Mouse (Mus musculus): ENCODE data around the gene Tmprss9.
A peak's percentile ranks its signal among the peaks of the same experiment; 100 is the strongest.
"Not testable (repeated sequence)": the region's sequence is repeated elsewhere in the genome, so short reads cannot be mapped to it uniquely, and the experiment has no call there.

Tmprss9 gene

GRCm38 (mm10) chr10:80871581-80871980 lies at the start of gene Tmprss9:
TSS of gene Tmprss9 (plus strand) at chr10:80871848.
- no peak for DNase-seq (ENCODE audit: low spot score)

GRCm38 (mm10) chr10:80821991-80822390 lies 49.7 kb upstream of the Tmprss9 start:
- DNase-seq (ENCODE audit: low spot score), result no peak

GRCm38 (mm10) chr10:80822528-80822927 lies 49.1 kb upstream of the Tmprss9 start:
- no peak for DNase-seq (ENCODE audit: low spot score)

GRCm38 (mm10) chr10:80823316-80823715 lies 48.3 kb upstream of the Tmprss9 start:
- no peak for DNase-seq (ENCODE audit: low spot score)

GRCm38 (mm10) chr10:80823847-80824643 lies 47.6 kb upstream of the Tmprss9 start:
- no peak for DNase-seq (ENCODE audit: low spot score)

- no peak for DNase-seq (ENCODE audit: low spot score)
Measured at GRCm38 (mm10) chr10:80824827-80825226, 46.8 kb upstream of the Tmprss9 start.

- peak; percentile 100 for DNase-seq (ENCODE audit: low spot score)
Measured at GRCm38 (mm10) chr10:80826151-80827062, 45.2 kb upstream of the Tmprss9 start, which contains the start of gene Oaz1. TSS of gene Oaz1 (plus strand) at chr10:80826656.

GRCm38 (mm10) chr10:80827063-80827869 lies 44.4 kb upstream of the Tmprss9 start:
- DNase-seq (ENCODE audit: low spot score), result no peak

GRCm38 (mm10) chr10:80827870-80828420 lies 43.7 kb upstream of the Tmprss9 start:
- no peak for DNase-seq (ENCODE audit: low spot score)

- DNase-seq (ENCODE audit: low spot score), result not testable (repeated sequence)
Measured at GRCm38 (mm10) chr10:80828587-80828986, 43.1 kb upstream of the Tmprss9 start.

GRCm38 (mm10) chr10:80829359-80830278 lies 42.0 kb upstream of the Tmprss9 start:
- DNase-seq (ENCODE audit: low spot score), result no peak

- DNase-seq (ENCODE audit: low spot score), result no peak
Measured at GRCm38 (mm10) chr10:80831136-80831535, 40.5 kb upstream of the Tmprss9 start.

GRCm38 (mm10) chr10:80832818-80833217 lies 38.8 kb upstream of the Tmprss9 start:
- no peak for DNase-seq (ENCODE audit: low spot score)

GRCm38 (mm10) chr10:80835617-80836016 lies 36.0 kb upstream of the Tmprss9 start:
- no peak for DNase-seq (ENCODE audit: low spot score)

- no peak for DNase-seq (ENCODE audit: low spot score)
Measured at GRCm38 (mm10) chr10:80836949-80837379, 34.7 kb upstream of the Tmprss9 start.

- DNase-seq (ENCODE audit: low spot score), result no peak
Measured at GRCm38 (mm10) chr10:80837827-80838226, 33.8 kb upstream of the Tmprss9 start.

GRCm38 (mm10) chr10:80838346-80838912 lies 33.2 kb upstream of the Tmprss9 start:
- DNase-seq (ENCODE audit: low spot score), result no peak

- DNase-seq (ENCODE audit: low spot score), result no peak
Measured at GRCm38 (mm10) chr10:80839848-80840247, 31.8 kb upstream of the Tmprss9 start.

- DNase-seq (ENCODE audit: low spot score), result no peak
Measured at GRCm38 (mm10) chr10:80841685-80842084, 30.0 kb upstream of the Tmprss9 start.

GRCm38 (mm10) chr10:80842334-80842733 lies 29.3 kb upstream of the Tmprss9 start:
- no peak for DNase-seq (ENCODE audit: low spot score)

Measured in layer of hippocampus, adult 11-12 months (tissue).